Mouse (Mus musculus) adrenal gland, postnatal 25 days (tissue): ENCODE measurements around the gene Wdr86. TPM values are rescaled to one million over a fixed set of nuclear protein-coding genes. Genes with fewer than 3 reads are reported as not detected.
"Not testable (repeated sequence)": the region's sequence is repeated elsewhere in the genome, so short reads cannot be mapped to it uniquely, and the experiment has no call there.

Source experiments
- DNase-seq: peaks from one replicate; pipeline ENCODE4 v3.0.0; 2021; ENCODE audit warnings: mixed read lengths
- total RNA-seq: library from RNA; stranded (reverse); gene quantifications from 2 replicates; pipeline ENCODE4 v1.2.3, GENCODE M21; 2021

Wdr86 gene
- total RNA-seq, 1 experiment from 2014 or later = 3.6 TPM

- DNase-seq = no peak
Measured at GRCm38 (mm10) chr5:24733134-24733533, 2.6 kb upstream of the Wdr86 start.

GRCm38 (mm10) chr5:24730986-24731385 lies 459 bp upstream of the Wdr86 start:
- DNase-seq = no peak

GRCm38 (mm10) chr5:24729797-24730487 lies 585 bp downstream of the Wdr86 start:
- no peak for DNase-seq

GRCm38 (mm10) chr5:24726901-24727836 lies 3.4 kb downstream of the Wdr86 start:
- DNase-seq = no peak

- DNase-seq = no peak
Measured at GRCm38 (mm10) chr5:24725897-24726296, 4.6 kb downstream of the Wdr86 start.

GRCm38 (mm10) chr5:24724805-24725204 lies 5.7 kb downstream of the Wdr86 start:
- no peak for DNase-seq

- DNase-seq = no peak
Measured at GRCm38 (mm10) chr5:24724270-24724634, 6.3 kb downstream of the Wdr86 start.

GRCm38 (mm10) chr5:24723527-24724269 lies 6.8 kb downstream of the Wdr86 start:
- DNase-seq = no peak

GRCm38 (mm10) chr5:24719852-24720251 lies 10.7 kb downstream of the Wdr86 start:
- no peak for DNase-seq

GRCm38 (mm10) chr5:24718076-24718475 lies 12.5 kb downstream of the Wdr86 start:
- DNase-seq = no peak

GRCm38 (mm10) chr5:24713987-24714386 lies 16.5 kb downstream of the Wdr86 start:
- DNase-seq = no peak

- DNase-seq = peak; percentile 74
Measured at GRCm38 (mm10) chr5:24713199-24713598, 17.3 kb downstream of the Wdr86 start.

- no peak for DNase-seq
Measured at GRCm38 (mm10) chr5:24711615-24712014, 18.9 kb downstream of the Wdr86 start.

- peak; percentile 45 for DNase-seq
Measured at GRCm38 (mm10) chr5:24709962-24710361, 20.6 kb downstream of the Wdr86 start.

GRCm38 (mm10) chr5:24704615-24705014 lies 25.9 kb downstream of the Wdr86 start:
- DNase-seq = no peak

- no peak for DNase-seq
Measured at GRCm38 (mm10) chr5:24701271-24701670, 29.3 kb downstream of the Wdr86 start.

- DNase-seq = no peak
Measured at GRCm38 (mm10) chr5:24696704-24697103, 33.8 kb downstream of the Wdr86 start.

- DNase-seq = no peak
Measured at GRCm38 (mm10) chr5:24687696-24688095, 42.8 kb downstream of the Wdr86 start.

GRCm38 (mm10) chr5:24686671-24687420 lies 43.7 kb downstream of the Wdr86 start:
- not testable (repeated sequence) for DNase-seq

GRCm38 (mm10) chr5:24686176-24686575 lies 44.4 kb downstream of the Wdr86 start:
- no peak for DNase-seq

- DNase-seq = peak; percentile 98
Measured at GRCm38 (mm10) chr5:24685366-24686093, 45.0 kb downstream of the Wdr86 start, which contains the start of gene Nub1. Gene Nub1, plus strand, starts transcription at chr5:24685532.
